Mouse (Mus musculus) MEL (cell line): Measurements from ENCODE around the gene Tanc1. TPM values are rescaled to one million over a fixed set of nuclear protein-coding genes. Genes with fewer than 3 reads are reported as not detected.

Experiments
- DNase-seq: peaks from one replicate; pipeline ENCODE4 v3.0.0; 2011; ENCODE audit warnings: low read depth, low spot score
- H3K27ac ChIP-seq: 2 replicates; pipeline ENCODE4 v1.5.1; 2012; ENCODE audit warnings: low read depth, mild to moderate bottlenecking, control low read depth, low read length, moderate library complexity; ENCODE audit not compliant: control insufficient read depth
- H3K27me3 ChIP-seq, 2 experiments: fragments of 150-350 bp in 1 of 2; sonication (generic) in 1 of 2; 2 replicates each; pipeline ENCODE4 v1.6.1; 2012; ENCODE audit warnings: low read length in 2 of 2, mild to moderate bottlenecking in 2 of 2, improper control_type of control experiment in 1 of 2, moderate library complexity in 1 of 2; ENCODE audit not compliant: insufficient read depth in 2 of 2, control insufficient read depth in 1 of 2
- H3K36me3 ChIP-seq, 2 experiments: 2 replicates each; pipeline ENCODE4 v1.6.1; 2012 to 2014; ENCODE audit warnings: low read length in 2 of 2, improper control_type of control experiment in 1 of 2, inconsistent platforms in 1 of 2, mild to moderate bottlenecking in 1 of 2; ENCODE audit not compliant: insufficient read depth in 2 of 2, control insufficient read depth in 1 of 2
- H3K4me1 ChIP-seq, 2 experiments: fragments of 150-350 bp in 1 of 2; sonication (generic) in 1 of 2; 2 replicates each; pipeline ENCODE4 v1.6.1; 2012; ENCODE audit warnings: low read length in 2 of 2, improper control_type of control experiment in 1 of 2, mild to moderate bottlenecking in 1 of 2; ENCODE audit not compliant: insufficient read depth in 2 of 2, control insufficient read depth in 1 of 2
- H3K4me3 ChIP-seq, 2 experiments: fragments of 150-350 bp in 1 of 2; sonication (generic) in 1 of 2; 2 replicates each; pipeline ENCODE4 v1.5.1; 2012; ENCODE audit warnings: low read depth in 2 of 2, low read length in 2 of 2, mild to moderate bottlenecking in 2 of 2, moderate library complexity in 2 of 2, control low read depth in 1 of 2, improper control_type of control experiment in 1 of 2; ENCODE audit not compliant: control insufficient read depth in 1 of 2, insufficient read depth in 1 of 2
- H3K79me2 ChIP-seq: 2 replicates; pipeline ENCODE4 v1.6.1; 2012; ENCODE audit warnings: mild to moderate bottlenecking, low read length, moderate library complexity; ENCODE audit not compliant: control insufficient read depth, poor library complexity, insufficient read depth
- H3K9ac ChIP-seq: 2 replicates; pipeline ENCODE4 v1.6.1; 2012; ENCODE audit warnings: low read depth, mild to moderate bottlenecking, control low read depth, low read length, moderate library complexity; ENCODE audit not compliant: control insufficient read depth, poor library complexity, severe bottlenecking
- H3K9me3 ChIP-seq: fragments of 150-350 bp; sonication (generic); replicated peaks from 2 replicates; pipeline ENCODE4 v1.6.1; 2012; ENCODE audit warnings: mild to moderate bottlenecking, low read length, improper control_type of control experiment, moderate library complexity; ENCODE audit not compliant: insufficient read depth
- CHD1 ChIP-seq: IDR thresholded peaks from 2 replicates; pipeline ENCODE4 v1.6.1; 2012; ENCODE audit warnings: low read depth, mild to moderate bottlenecking, inconsistent platforms, low read length, improper control_type of control experiment
- ELF1 ChIP-seq: IDR thresholded peaks from 2 replicates; pipeline ENCODE4 v1.6.1; 2014; ENCODE audit warnings: low read depth, mild to moderate bottlenecking, inconsistent platforms, low read length, improper control_type of control experiment, moderate library complexity
- EP300 ChIP-seq, 2 experiments: IDR thresholded peaks; 2 replicates each; pipeline ENCODE4 v1.6.1; 2011; ENCODE audit warnings: improper control_type of control experiment in 2 of 2, low read length in 2 of 2, low read depth in 1 of 2, mild to moderate bottlenecking in 1 of 2
- ETS1 ChIP-seq: IDR thresholded peaks from 2 replicates; pipeline ENCODE4 v1.6.1; 2012; ENCODE audit warnings: low read depth, mild to moderate bottlenecking, inconsistent platforms, low read length, improper control_type of control experiment, moderate library complexity
- GATA1 ChIP-seq: IDR thresholded peaks from 2 replicates; pipeline ENCODE4 v1.6.1; 2011; ENCODE audit warnings: low read depth, low read length, improper control_type of control experiment
- JUND ChIP-seq: IDR thresholded peaks from 2 replicates; pipeline ENCODE4 v1.6.1; 2011; ENCODE audit warnings: low read depth, mild to moderate bottlenecking, improper control_type of control experiment, low read length
- KAT2A ChIP-seq: conservative IDR thresholded peaks from 2 replicates; pipeline ENCODE4 v1.6.1; 2012; ENCODE audit warnings: low read depth, low read length, improper control_type of control experiment, inconsistent platforms
- MAZ ChIP-seq: IDR thresholded peaks from 2 replicates; pipeline ENCODE4 v1.6.1; 2012; ENCODE audit warnings: low read depth, mild to moderate bottlenecking, inconsistent platforms, low read length, improper control_type of control experiment
- MYC ChIP-seq: IDR thresholded peaks from 2 replicates; pipeline ENCODE4 v1.6.1; 2011; ENCODE audit warnings: low read depth, mild to moderate bottlenecking, low read length, improper control_type of control experiment, moderate library complexity
- NELFE ChIP-seq: IDR thresholded peaks from 2 replicates; pipeline ENCODE4 v1.6.1; 2011; ENCODE audit warnings: low read depth, low read length, improper control_type of control experiment
- POLR2AphosphoS2 ChIP-seq: IDR thresholded peaks from 2 replicates; pipeline ENCODE4 v1.6.1; 2011; ENCODE audit warnings: low read length, improper control_type of control experiment
- POLR2AphosphoS5 ChIP-seq: IDR thresholded peaks from 2 replicates; pipeline ENCODE4 v1.6.1; 2012; ENCODE audit warnings: low read depth, borderline replicate concordance, mild to moderate bottlenecking, inconsistent platforms, low read length, moderate library complexity, mixed read lengths
- RAD21 ChIP-seq: IDR thresholded peaks from 2 replicates; pipeline ENCODE4 v1.6.1; 2011; ENCODE audit warnings: mild to moderate bottlenecking, low read depth, low read length, improper control_type of control experiment
- RCOR1 ChIP-seq: IDR thresholded peaks from 2 replicates; pipeline ENCODE4 v1.6.1; 2012; ENCODE audit warnings: low read depth, mild to moderate bottlenecking, inconsistent platforms, low read length, improper control_type of control experiment
- SMC3 ChIP-seq: IDR thresholded peaks from 2 replicates; pipeline ENCODE4 v1.6.1; 2011; ENCODE audit warnings: low read depth, low read length, improper control_type of control experiment
- TAL1 ChIP-seq: IDR thresholded peaks from 2 replicates; pipeline ENCODE4 v1.6.1; 2012; ENCODE audit warnings: mild to moderate bottlenecking, inconsistent platforms, low read length, moderate library complexity, mixed read lengths
- TCF12 ChIP-seq: IDR thresholded peaks from 2 replicates; pipeline ENCODE4 v1.6.1; 2014; ENCODE audit warnings: low read depth, mild to moderate bottlenecking, inconsistent platforms, low read length, improper control_type of control experiment, moderate library complexity
- UBTF ChIP-seq: IDR thresholded peaks from 2 replicates; pipeline ENCODE4 v1.6.1; 2012; ENCODE audit warnings: low read depth, mild to moderate bottlenecking, inconsistent platforms, low read length, improper control_type of control experiment, moderate library complexity, borderline replicate concordance; ENCODE audit not compliant: insufficient read depth
- USF2 ChIP-seq, 2 experiments: IDR thresholded peaks; 2 replicates each; pipeline ENCODE4 v1.6.1; 2011 to 2012; ENCODE audit warnings: improper control_type of control experiment in 2 of 2, low read length in 2 of 2, borderline replicate concordance in 1 of 2, inconsistent platforms in 1 of 2, low read depth in 1 of 2, mild to moderate bottlenecking in 1 of 2; ENCODE audit not compliant: insufficient read depth in 1 of 2
- ZC3H11A ChIP-seq: IDR thresholded peaks from 2 replicates; pipeline ENCODE4 v1.6.1; 2012; ENCODE audit warnings: low read depth, mild to moderate bottlenecking, inconsistent platforms, low read length, improper control_type of control experiment
- ZMIZ1 ChIP-seq: IDR thresholded peaks from 2 replicates; pipeline ENCODE4 v1.6.1; 2012; ENCODE audit warnings: low read depth, mild to moderate bottlenecking, inconsistent platforms, low read length, improper control_type of control experiment, moderate library complexity
- ZNF384 ChIP-seq: IDR thresholded peaks from 2 replicates; pipeline ENCODE4 v1.6.1; 2012; ENCODE audit warnings: low read depth, mild to moderate bottlenecking, inconsistent platforms, low read length, improper control_type of control experiment
- polyA plus RNA-seq, 2 experiments: library from polyadenylated mRNA; stranded (reverse) in 1 of 2; unstranded in 1 of 2; fragments of >175 nt in 1 of 2; fragments of >200 nt in 1 of 2; gene quantifications; 2 replicates each; pipeline versions ENCODE4 v1.2.1 to v1.2.4; 2012; ENCODE audit warnings: low replicate concordance in 2 of 2, low read depth in 1 of 2; ENCODE audit not compliant: insufficient read length in 2 of 2, insufficient read depth in 1 of 2, missing spikeins in 1 of 2
- total RNA-seq: library from RNA; depleted of rRNA; stranded (reverse); fragments of 300-350 nt; gene quantifications from 2 replicates; pipeline ENCODE4 v1.2.3, GENCODE M21; 2012

The Tanc1 gene
- total and polyA plus RNA-seq, 3 experiments: 0.54 to 0.78 TPM; not detected in 1

GRCm38 (mm10) chr2:59783832-59784627 lies 172.2 kb downstream of the Tanc1 start:
- H3K27ac ChIP-seq: no peak overlapping the region
- no peaks in the 10 kb centered on the region for H3K79me2 ChIP-seq
- H3K4me1 ChIP-seq: no peaks in the 10 kb centered on the region
- H3K27me3 ChIP-seq: no peaks in the 10 kb centered on the region
- no peaks in the 10 kb centered on the region for H3K36me3 ChIP-seq
- DNase-seq: no peak
- H3K9ac ChIP-seq: no peak overlapping the region
- H3K4me3 ChIP-seq: no peak overlapping the region
- TF ChIP-seq ELF1 (no peak), TCF12 (no peak), ETS1 (no peak), GATA1 (no peak), NELFE (no peak)
- no peaks in the 10 kb centered on the region for H3K9me3 ChIP-seq

GRCm38 (mm10) chr2:59784628-59784883 lies 172.7 kb downstream of the Tanc1 start:
- H3K36me3 ChIP-seq: no peaks in the 10 kb centered on the region

GRCm38 (mm10) chr2:59785597-59785996 lies 173.8 kb downstream of the Tanc1 start:
- Histone ChIP-seq H3K4me3 (no peak overlapping the region), H3K9me3 (no peaks in the 10 kb centered on the region), H3K79me2 (no peaks in the 10 kb centered on the region), H3K9ac (no peak overlapping the region), H3K27me3 (no peaks in the 10 kb centered on the region), H3K27ac (no peak overlapping the region), H3K36me3 (no peaks in the 10 kb centered on the region), H3K4me1 (no peaks in the 10 kb centered on the region)
- no peak for DNase-seq
- TF ChIP-seq EP300 (IDR thresholded peaks at IDR 0.05; ENCODE audit: low read depth in 1 of 2, low read length in 2 of 2): no peak
- no peak for TF ChIP-seq RAD21

More at GRCm38 (mm10) chr2:59784628-59784883, 172.7 kb downstream of the Tanc1 start:
- no peaks in the 10 kb centered on the region for H3K79me2 ChIP-seq
- no peak overlapping the region for H3K9ac ChIP-seq
- H3K27ac ChIP-seq: no peak overlapping the region
- no peaks in the 10 kb centered on the region for H3K9me3 ChIP-seq
- H3K4me1 ChIP-seq: no peaks in the 10 kb centered on the region
- H3K4me3 ChIP-seq: no peak overlapping the region
- no peak for DNase-seq
- TF ChIP-seq KAT2A (no peak), UBTF (no peak), ZNF384 (no peak), MYC (no peak), ZMIZ1 (no peak), ZC3H11A (no peak), SMC3 (no peak), RCOR1 (no peak), RAD21 (no peak), GATA1 (no peak), MAZ (no peak), USF2 (IDR thresholded peaks at IDR 0.05; ENCODE audit: borderline replicate concordance in 1 of 2, insufficient read depth in 1 of 2, low read depth in 1 of 2, low read length in 2 of 2) (no peak), NELFE (no peak), TAL1 (no peak), POLR2AphosphoS2 (no peak), POLR2AphosphoS5 (no peak), CHD1 (no peak), JUND (no peak)
- no peaks in the 10 kb centered on the region for H3K27me3 ChIP-seq
